Mouse (Mus musculus): ENCODE data around the gene Zzz3.

The Zzz3 gene

DNA sequence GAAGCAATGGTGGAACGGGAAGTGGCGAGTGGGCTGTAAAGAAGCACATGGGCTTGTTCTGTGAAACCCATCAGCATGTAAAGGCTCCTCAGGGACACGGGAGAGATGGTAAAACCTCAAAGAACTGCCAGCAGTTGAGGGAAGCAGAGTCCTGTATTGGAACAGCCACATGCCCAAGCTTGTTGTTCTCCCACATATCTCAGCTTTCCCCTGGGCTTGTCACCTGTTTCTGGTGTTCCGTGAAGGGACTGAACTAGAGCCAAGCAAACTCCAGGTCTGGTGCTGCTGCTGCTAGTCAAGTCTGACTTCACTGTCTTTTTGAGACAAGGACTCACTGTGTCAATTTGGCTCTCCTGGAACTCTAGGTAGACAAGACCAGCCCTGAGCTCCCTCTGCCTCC lies 72.0 kb downstream of the Zzz3 start:
- DNase-seq = no peak

- no peak for DNase-seq
Observed at GRCm38 (mm10) chr3:152468032-152468431, 72.8 kb downstream of the Zzz3 start.

GRCm38 (mm10) chr3:152468569-152469041 lies 73.3 kb downstream of the Zzz3 start:
- DNase-seq = no peak

GRCm38 (mm10) chr3:152469423-152470200 lies 74.3 kb downstream of the Zzz3 start:
- no peak for DNase-seq

GRCm38 (mm10) chr3:152470347-152470746 lies 75.1 kb downstream of the Zzz3 start:
- no peak for DNase-seq

DNA sequence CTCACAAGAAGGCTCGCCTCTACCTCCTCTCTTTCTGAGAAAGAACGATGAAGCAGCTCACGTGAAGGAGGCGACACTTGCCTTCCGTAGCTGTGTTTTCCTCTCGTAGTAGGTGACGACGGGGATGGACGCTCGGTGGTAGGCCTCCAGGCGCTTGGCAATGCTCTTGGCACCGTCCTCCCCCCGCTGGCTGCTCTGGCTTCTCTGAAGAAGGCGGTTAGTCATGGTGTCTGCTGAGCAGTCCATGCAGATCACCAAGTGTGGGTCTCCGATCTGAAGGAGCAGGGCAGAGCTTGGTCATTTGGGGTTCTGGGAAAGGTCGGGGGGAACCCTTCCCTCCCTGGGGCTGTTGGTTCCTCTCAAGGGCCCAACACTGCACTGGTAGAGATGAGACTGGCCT lies 77.4 kb downstream of the Zzz3 start:
- DNase-seq = peak; percentile 43 to 51

DNA sequence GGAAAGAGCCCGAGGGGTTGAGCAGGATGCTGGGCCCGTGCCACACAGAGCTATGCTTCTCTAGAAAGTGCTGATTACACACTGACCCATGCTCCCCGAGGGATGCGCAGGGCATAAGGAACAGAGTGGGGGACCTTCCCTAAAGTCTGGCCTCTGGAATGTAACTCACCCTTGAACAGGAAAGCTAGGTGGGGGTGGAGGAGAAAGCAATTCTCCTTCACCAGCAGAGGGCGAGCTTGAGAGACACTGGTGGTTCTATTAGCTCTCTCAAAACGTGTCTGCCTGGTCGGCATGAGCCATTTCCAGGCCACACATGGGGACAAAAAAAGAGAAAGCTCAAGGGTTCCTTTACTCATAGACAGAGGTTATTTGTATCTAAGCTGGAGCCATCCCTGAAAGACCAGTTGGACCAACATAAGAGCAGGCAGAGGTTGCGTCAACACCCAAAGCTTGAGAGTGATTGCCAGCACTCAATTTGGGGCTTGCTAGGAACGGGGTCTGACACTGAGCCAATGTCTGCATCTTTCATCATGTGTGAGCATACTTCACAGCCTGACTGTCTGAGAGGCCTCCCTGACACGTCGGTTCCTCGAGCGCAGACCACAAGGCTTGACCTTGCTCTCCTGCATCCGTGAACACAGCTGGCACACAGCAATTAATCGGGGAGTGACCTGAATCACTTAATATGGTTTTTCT lies 79.5 kb downstream of the Zzz3 start:
- DNase-seq = peak; percentile 62 to 82

- no peak for DNase-seq
Observed at GRCm38 (mm10) chr3:152475278-152475669, 80.0 kb downstream of the Zzz3 start.

- no peak for DNase-seq
Observed at GRCm38 (mm10) chr3:152475894-152476293, 80.6 kb downstream of the Zzz3 start.

GRCm38 (mm10) chr3:152477796-152478527 lies 82.7 kb downstream of the Zzz3 start:
- DNase-seq = peak; percentile 39 to 50

GRCm38 (mm10) chr3:152478599-152479435 lies 83.5 kb downstream of the Zzz3 start:
- DNase-seq = no peak

- DNase-seq = no peak
Observed at GRCm38 (mm10) chr3:152480336-152480735, 85.1 kb downstream of the Zzz3 start.

DNA sequence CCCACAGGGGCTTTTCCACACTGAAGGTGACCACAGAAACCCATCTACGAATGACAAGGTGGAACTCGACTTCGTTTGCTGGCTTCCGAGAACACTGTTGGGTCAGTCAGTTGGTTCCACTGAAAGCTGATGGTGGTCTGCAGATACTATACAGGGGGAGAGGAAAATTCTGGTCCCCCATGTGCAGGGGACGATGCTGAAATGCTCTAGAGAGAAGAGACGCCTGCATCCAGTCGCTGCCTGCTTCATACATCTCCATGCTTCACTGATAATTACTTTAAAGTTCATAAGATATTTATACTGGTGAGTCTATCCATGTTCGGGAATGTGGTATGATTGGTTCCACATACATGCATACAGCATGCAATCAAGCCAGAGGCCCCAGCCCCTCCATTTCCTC lies 86.9 kb downstream of the Zzz3 start:
- DNase-seq = no peak

DNA sequence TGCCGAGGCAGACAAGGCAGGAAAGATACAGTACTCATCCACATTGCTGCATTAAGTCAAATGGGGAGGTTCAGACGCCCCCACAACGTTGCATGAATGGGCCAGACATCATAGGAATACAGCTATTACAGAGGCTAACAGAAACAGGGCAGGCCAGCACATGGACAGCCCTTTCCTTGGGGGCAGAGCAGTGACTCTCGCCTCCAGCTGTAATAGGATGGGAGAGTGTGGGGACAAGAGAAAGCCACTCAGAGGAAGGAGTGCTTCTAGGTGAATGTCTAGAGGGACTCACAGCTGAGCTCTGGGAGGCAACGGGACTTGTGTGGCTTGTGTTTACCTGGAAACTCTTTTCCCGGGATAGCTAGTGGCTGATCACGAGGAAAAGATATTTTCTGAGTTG lies 88.5 kb downstream of the Zzz3 start:
- no peak for DNase-seq

DNA sequence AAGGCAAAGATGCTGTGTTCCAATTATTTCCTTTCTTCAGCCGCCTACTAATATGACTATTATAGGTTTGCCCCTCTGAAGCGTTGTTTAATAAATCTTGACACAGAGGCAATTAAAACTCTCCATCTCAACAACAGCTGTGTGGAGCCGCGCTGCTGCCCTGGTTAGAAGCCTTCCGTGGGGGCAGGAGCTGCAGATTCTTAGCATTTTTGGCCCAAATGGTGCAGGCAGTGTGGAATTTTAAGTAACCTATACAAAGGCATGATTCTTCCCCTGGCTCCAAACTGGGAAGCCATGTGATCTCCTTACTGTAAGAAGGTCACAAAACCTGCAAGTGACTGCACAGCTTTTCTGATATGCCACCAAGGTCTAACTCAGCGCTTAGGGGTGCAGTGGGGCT lies 88.9 kb downstream of the Zzz3 start:
- no peak for DNase-seq

GRCm38 (mm10) chr3:152488964-152489363 lies 93.7 kb downstream of the Zzz3 start:
- DNase-seq = no peak

GRCm38 (mm10) chr3:152490423-152490822 lies 95.2 kb downstream of the Zzz3 start:
- no peak for DNase-seq

DNA sequence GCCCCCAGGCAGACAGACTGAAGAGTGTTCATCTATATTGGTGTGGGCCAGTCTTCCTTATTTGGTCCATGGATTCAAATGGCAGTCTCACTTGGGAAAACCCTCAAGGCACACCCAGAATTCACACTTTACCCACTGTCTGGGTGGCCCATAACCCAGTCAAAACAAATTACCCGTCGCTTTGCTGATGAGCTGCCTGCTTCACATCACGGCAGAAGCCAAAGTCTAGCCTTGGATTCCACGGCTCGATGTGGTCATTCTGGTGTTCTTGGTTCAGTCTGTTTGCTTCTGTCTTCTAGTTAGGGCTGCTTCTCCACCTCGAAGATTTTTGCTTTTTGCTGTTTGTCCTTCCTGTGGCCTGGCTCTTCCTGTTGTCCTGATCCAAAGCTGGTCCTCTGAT lies 97.0 kb downstream of the Zzz3 start:
- no peak for DNase-seq

GRCm38 (mm10) chr3:152493813-152494212 lies 98.5 kb downstream of the Zzz3 start:
- DNase-seq = no peak

DNA sequence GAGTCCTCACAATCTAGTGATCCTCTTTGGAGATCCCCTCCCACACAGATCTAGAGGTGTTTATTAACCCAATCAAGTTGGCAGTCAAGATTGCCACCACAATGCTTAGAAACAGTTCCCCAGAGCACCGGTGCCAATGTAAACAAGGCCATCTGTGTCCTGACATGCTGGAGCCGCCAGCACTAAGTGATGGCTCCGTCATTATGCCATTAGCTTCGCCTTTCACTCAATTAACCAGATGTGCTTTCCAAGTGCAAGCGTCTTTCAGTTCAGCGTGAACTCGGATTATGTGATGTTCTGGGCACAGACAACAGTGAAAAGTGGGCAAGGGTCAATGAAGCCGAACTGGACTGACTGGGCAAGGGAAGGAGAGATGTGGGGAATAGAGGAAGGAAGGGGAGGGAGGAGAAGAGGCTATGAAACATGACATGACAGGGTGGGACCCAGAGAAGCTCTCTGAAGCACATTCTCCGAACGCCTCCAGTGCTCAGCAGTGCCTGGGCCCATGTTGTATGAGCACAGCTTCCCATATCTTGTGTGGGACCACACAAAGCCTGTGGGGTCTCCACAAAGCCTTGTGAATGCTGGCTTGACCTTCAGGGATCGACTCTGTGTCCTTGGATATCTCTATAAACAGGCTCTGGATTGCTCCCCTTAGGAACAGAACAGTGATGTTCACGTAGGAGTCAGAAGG lies 99.5 kb downstream of the Zzz3 start:
- DNase-seq = no peak

DNA sequence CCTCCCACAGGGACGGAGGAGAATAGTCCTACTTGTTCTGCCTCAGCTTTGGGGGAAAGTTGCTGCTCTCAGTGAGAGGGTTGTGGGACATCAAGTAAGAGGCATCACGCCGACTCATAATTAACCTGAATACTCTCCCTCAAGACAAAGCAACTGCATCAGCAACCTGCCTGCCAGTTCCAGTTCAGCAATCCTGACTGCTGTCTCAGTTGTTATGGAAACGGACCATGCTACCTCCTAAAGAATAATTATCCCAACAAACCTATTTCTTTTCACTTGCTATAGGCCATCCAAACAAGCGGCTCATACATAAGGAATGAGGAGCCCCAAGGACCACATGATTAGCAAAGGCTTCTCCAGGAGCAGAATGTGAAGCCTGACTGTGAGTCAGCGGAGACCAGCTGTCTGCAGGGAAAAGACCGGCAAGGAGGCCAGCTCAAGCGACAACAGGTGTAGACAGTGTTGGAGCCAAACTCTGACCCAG lies 100.2 kb downstream of the Zzz3 start:
- no peak for DNase-seq

DNA sequence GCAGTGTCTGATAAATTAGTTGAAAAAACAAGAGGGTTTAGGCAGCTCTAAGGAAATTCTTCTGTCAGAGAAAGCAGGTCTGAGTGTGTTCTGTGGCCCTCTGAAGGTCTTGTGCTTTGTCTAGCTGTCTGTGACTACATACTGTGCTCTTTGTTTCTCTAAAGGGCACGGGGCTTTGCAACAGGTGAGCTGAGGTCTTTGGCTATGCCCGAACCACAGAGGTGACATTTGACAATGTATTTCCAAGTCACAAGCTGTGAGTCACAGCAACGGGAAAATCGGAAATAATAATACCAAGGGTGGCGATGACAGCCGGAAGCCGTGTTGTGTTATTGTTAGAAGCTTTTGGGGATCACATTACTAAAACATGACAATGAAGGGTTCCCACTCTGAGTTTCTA lies 101.8 kb downstream of the Zzz3 start:
- DNase-seq = no peak
